Mouse (Mus musculus) MEL (cell line): ENCODE results near the gene Rab26. TPM values are rescaled to one million over a fixed set of nuclear protein-coding genes. Genes with fewer than 3 reads are reported as not detected.

Source experiments
- DNase-seq: peaks from one replicate; pipeline ENCODE4 v3.0.0; 2011; ENCODE audit warnings: low read depth, low spot score
- H3K27ac ChIP-seq: 2 replicates; pipeline ENCODE4 v1.5.1; 2012; ENCODE audit warnings: low read depth, mild to moderate bottlenecking, control low read depth, low read length, moderate library complexity; ENCODE audit not compliant: control insufficient read depth
- H3K27me3 ChIP-seq, 2 experiments: fragments of 150-350 bp in 1 of 2; sonication (generic) in 1 of 2; 2 replicates each; pipeline ENCODE4 v1.6.1; 2012; ENCODE audit warnings: low read length in 2 of 2, mild to moderate bottlenecking in 2 of 2, improper control_type of control experiment in 1 of 2, moderate library complexity in 1 of 2; ENCODE audit not compliant: insufficient read depth in 2 of 2, control insufficient read depth in 1 of 2
- H3K36me3 ChIP-seq, 2 experiments: 2 replicates each; pipeline ENCODE4 v1.6.1; 2012 to 2014; ENCODE audit warnings: low read length in 2 of 2, improper control_type of control experiment in 1 of 2, inconsistent platforms in 1 of 2, mild to moderate bottlenecking in 1 of 2; ENCODE audit not compliant: insufficient read depth in 2 of 2, control insufficient read depth in 1 of 2
- H3K4me1 ChIP-seq, 2 experiments: fragments of 150-350 bp in 1 of 2; sonication (generic) in 1 of 2; 2 replicates each; pipeline ENCODE4 v1.6.1; 2012; ENCODE audit warnings: low read length in 2 of 2, improper control_type of control experiment in 1 of 2, mild to moderate bottlenecking in 1 of 2; ENCODE audit not compliant: insufficient read depth in 2 of 2, control insufficient read depth in 1 of 2
- H3K4me3 ChIP-seq, 2 experiments: fragments of 150-350 bp in 1 of 2; sonication (generic) in 1 of 2; 2 replicates each; pipeline ENCODE4 v1.5.1; 2012; ENCODE audit warnings: low read depth in 2 of 2, low read length in 2 of 2, mild to moderate bottlenecking in 2 of 2, moderate library complexity in 2 of 2, control low read depth in 1 of 2, improper control_type of control experiment in 1 of 2; ENCODE audit not compliant: control insufficient read depth in 1 of 2, insufficient read depth in 1 of 2
- H3K79me2 ChIP-seq: 2 replicates; pipeline ENCODE4 v1.6.1; 2012; ENCODE audit warnings: mild to moderate bottlenecking, low read length, moderate library complexity; ENCODE audit not compliant: control insufficient read depth, poor library complexity, insufficient read depth
- H3K9ac ChIP-seq: 2 replicates; pipeline ENCODE4 v1.6.1; 2012; ENCODE audit warnings: low read depth, mild to moderate bottlenecking, control low read depth, low read length, moderate library complexity; ENCODE audit not compliant: control insufficient read depth, poor library complexity, severe bottlenecking
- H3K9me3 ChIP-seq: fragments of 150-350 bp; sonication (generic); replicated peaks from 2 replicates; pipeline ENCODE4 v1.6.1; 2012; ENCODE audit warnings: mild to moderate bottlenecking, low read length, improper control_type of control experiment, moderate library complexity; ENCODE audit not compliant: insufficient read depth
- BHLHE40 ChIP-seq: IDR thresholded peaks from 2 replicates; pipeline ENCODE4 v1.6.1; 2012; ENCODE audit warnings: low read depth, mild to moderate bottlenecking, inconsistent platforms, low read length, improper control_type of control experiment, borderline replicate concordance
- CHD1 ChIP-seq: IDR thresholded peaks from 2 replicates; pipeline ENCODE4 v1.6.1; 2012; ENCODE audit warnings: low read depth, mild to moderate bottlenecking, inconsistent platforms, low read length, improper control_type of control experiment
- CTCF ChIP-seq, 3 experiments: IDR thresholded peaks in 2 of 3; conservative IDR thresholded peaks in 1 of 3; 2 replicates each; pipeline ENCODE4 v1.5.1; 2011 to 2012; ENCODE audit warnings: low read length in 3 of 3, low read depth in 2 of 3, mild to moderate bottlenecking in 2 of 3, improper control_type of control experiment in 1 of 3, inconsistent platforms in 1 of 3, mixed read lengths in 1 of 3, moderate library complexity in 1 of 3; ENCODE audit not compliant: control insufficient read depth in 1 of 3, insufficient read depth in 1 of 3, poor library complexity in 1 of 3, severe bottlenecking in 1 of 3
- ELF1 ChIP-seq: IDR thresholded peaks from 2 replicates; pipeline ENCODE4 v1.6.1; 2014; ENCODE audit warnings: low read depth, mild to moderate bottlenecking, inconsistent platforms, low read length, improper control_type of control experiment, moderate library complexity
- EP300 ChIP-seq, 2 experiments: IDR thresholded peaks; 2 replicates each; pipeline ENCODE4 v1.6.1; 2011; ENCODE audit warnings: improper control_type of control experiment in 2 of 2, low read length in 2 of 2, low read depth in 1 of 2, mild to moderate bottlenecking in 1 of 2
- ETS1 ChIP-seq: IDR thresholded peaks from 2 replicates; pipeline ENCODE4 v1.6.1; 2012; ENCODE audit warnings: low read depth, mild to moderate bottlenecking, inconsistent platforms, low read length, improper control_type of control experiment, moderate library complexity
- GATA1 ChIP-seq: IDR thresholded peaks from 2 replicates; pipeline ENCODE4 v1.6.1; 2011; ENCODE audit warnings: low read depth, low read length, improper control_type of control experiment
- HCFC1 ChIP-seq: IDR thresholded peaks from 2 replicates; pipeline ENCODE4 v1.6.1; 2012; ENCODE audit warnings: low read depth, mild to moderate bottlenecking, inconsistent platforms, low read length, improper control_type of control experiment, moderate library complexity
- KAT2A ChIP-seq: conservative IDR thresholded peaks from 2 replicates; pipeline ENCODE4 v1.6.1; 2012; ENCODE audit warnings: low read depth, low read length, improper control_type of control experiment, inconsistent platforms
- MAFK ChIP-seq: IDR thresholded peaks from 2 replicates; pipeline ENCODE4 v1.6.1; 2011; ENCODE audit warnings: low read depth, mild to moderate bottlenecking, low read length, improper control_type of control experiment, borderline replicate concordance
- MAX ChIP-seq: IDR thresholded peaks from 2 replicates; pipeline ENCODE4 v1.6.1; 2011; ENCODE audit warnings: low read length, improper control_type of control experiment
- MAZ ChIP-seq: IDR thresholded peaks from 2 replicates; pipeline ENCODE4 v1.6.1; 2012; ENCODE audit warnings: low read depth, mild to moderate bottlenecking, inconsistent platforms, low read length, improper control_type of control experiment
- MEF2A ChIP-seq: IDR thresholded peaks from 2 replicates; pipeline ENCODE4 v1.6.1; 2014; ENCODE audit warnings: low read depth, mild to moderate bottlenecking, inconsistent platforms, low read length, improper control_type of control experiment; ENCODE audit not compliant: poor library complexity, insufficient replicate concordance, severe bottlenecking; ENCODE audit errors: extremely low read depth
- MYB ChIP-seq: IDR thresholded peaks from 2 replicates; pipeline ENCODE4 v1.6.1; 2011; ENCODE audit warnings: mild to moderate bottlenecking, low read depth, low read length, improper control_type of control experiment
- MYC ChIP-seq: IDR thresholded peaks from 2 replicates; pipeline ENCODE4 v1.6.1; 2011; ENCODE audit warnings: low read depth, mild to moderate bottlenecking, low read length, improper control_type of control experiment, moderate library complexity
- NELFE ChIP-seq: IDR thresholded peaks from 2 replicates; pipeline ENCODE4 v1.6.1; 2011; ENCODE audit warnings: low read depth, low read length, improper control_type of control experiment
- NRF1 ChIP-seq: IDR thresholded peaks from 2 replicates; pipeline ENCODE4 v1.6.1; 2014; ENCODE audit warnings: low read depth, mild to moderate bottlenecking, inconsistent platforms, low read length, improper control_type of control experiment, moderate library complexity; ENCODE audit not compliant: poor library complexity, insufficient read depth, severe bottlenecking
- POLR2A ChIP-seq, 2 experiments: IDR thresholded peaks; 2 replicates each; pipeline ENCODE4 v1.6.1; 2011 to 2012; ENCODE audit warnings: low read length in 2 of 2, mild to moderate bottlenecking in 2 of 2, control low read depth in 1 of 2, improper control_type of control experiment in 1 of 2, low read depth in 1 of 2, moderate library complexity in 1 of 2; ENCODE audit not compliant: control insufficient read depth in 1 of 2, insufficient read depth in 1 of 2, poor library complexity in 1 of 2
- POLR2AphosphoS2 ChIP-seq: IDR thresholded peaks from 2 replicates; pipeline ENCODE4 v1.6.1; 2011; ENCODE audit warnings: low read length, improper control_type of control experiment
- POLR2AphosphoS5 ChIP-seq: IDR thresholded peaks from 2 replicates; pipeline ENCODE4 v1.6.1; 2012; ENCODE audit warnings: low read depth, borderline replicate concordance, mild to moderate bottlenecking, inconsistent platforms, low read length, moderate library complexity, mixed read lengths
- RAD21 ChIP-seq: IDR thresholded peaks from 2 replicates; pipeline ENCODE4 v1.6.1; 2011; ENCODE audit warnings: mild to moderate bottlenecking, low read depth, low read length, improper control_type of control experiment
- RCOR1 ChIP-seq: IDR thresholded peaks from 2 replicates; pipeline ENCODE4 v1.6.1; 2012; ENCODE audit warnings: low read depth, mild to moderate bottlenecking, inconsistent platforms, low read length, improper control_type of control experiment
- SIN3A ChIP-seq: IDR thresholded peaks from 2 replicates; pipeline ENCODE4 v1.6.1; 2012; ENCODE audit warnings: low read length, improper control_type of control experiment, inconsistent platforms
- SMC3 ChIP-seq: IDR thresholded peaks from 2 replicates; pipeline ENCODE4 v1.6.1; 2011; ENCODE audit warnings: low read depth, low read length, improper control_type of control experiment
- TAL1 ChIP-seq: IDR thresholded peaks from 2 replicates; pipeline ENCODE4 v1.6.1; 2012; ENCODE audit warnings: mild to moderate bottlenecking, inconsistent platforms, low read length, moderate library complexity, mixed read lengths
- TBP ChIP-seq: IDR thresholded peaks from 2 replicates; pipeline ENCODE4 v1.8.0; 2011; ENCODE audit warnings: low read depth, low read length, improper control_type of control experiment
- UBTF ChIP-seq: IDR thresholded peaks from 2 replicates; pipeline ENCODE4 v1.6.1; 2012; ENCODE audit warnings: low read depth, mild to moderate bottlenecking, inconsistent platforms, low read length, improper control_type of control experiment, moderate library complexity, borderline replicate concordance; ENCODE audit not compliant: insufficient read depth
- USF1 ChIP-seq: IDR thresholded peaks from 2 replicates; pipeline ENCODE4 v1.6.1; 2014; ENCODE audit warnings: low read depth, mild to moderate bottlenecking, inconsistent platforms, low read length, improper control_type of control experiment, moderate library complexity
- USF2 ChIP-seq, 2 experiments: IDR thresholded peaks; 2 replicates each; pipeline ENCODE4 v1.6.1; 2011 to 2012; ENCODE audit warnings: improper control_type of control experiment in 2 of 2, low read length in 2 of 2, borderline replicate concordance in 1 of 2, inconsistent platforms in 1 of 2, low read depth in 1 of 2, mild to moderate bottlenecking in 1 of 2; ENCODE audit not compliant: insufficient read depth in 1 of 2
- ZC3H11A ChIP-seq: IDR thresholded peaks from 2 replicates; pipeline ENCODE4 v1.6.1; 2012; ENCODE audit warnings: low read depth, mild to moderate bottlenecking, inconsistent platforms, low read length, improper control_type of control experiment
- ZKSCAN1 ChIP-seq: IDR thresholded peaks from 2 replicates; pipeline ENCODE4 v1.6.1; 2012; ENCODE audit warnings: low read depth, mild to moderate bottlenecking, inconsistent platforms, low read length, improper control_type of control experiment, moderate library complexity
- ZMIZ1 ChIP-seq: IDR thresholded peaks from 2 replicates; pipeline ENCODE4 v1.6.1; 2012; ENCODE audit warnings: low read depth, mild to moderate bottlenecking, inconsistent platforms, low read length, improper control_type of control experiment, moderate library complexity
- polyA plus RNA-seq, 2 experiments: library from polyadenylated mRNA; stranded (reverse) in 1 of 2; unstranded in 1 of 2; fragments of >175 nt in 1 of 2; fragments of >200 nt in 1 of 2; gene quantifications; 2 replicates each; pipeline versions ENCODE4 v1.2.1 to v1.2.4; 2012; ENCODE audit warnings: low replicate concordance in 2 of 2, low read depth in 1 of 2; ENCODE audit not compliant: insufficient read length in 2 of 2, insufficient read depth in 1 of 2, missing spikeins in 1 of 2
- total RNA-seq: library from RNA; depleted of rRNA; stranded (reverse); fragments of 300-350 nt; gene quantifications from 2 replicates; pipeline ENCODE4 v1.2.3, GENCODE M21; 2012

Gene Rab26
- total and polyA plus RNA-seq, 3 experiments, result 0.89 to 1.1 TPM; not detected in 1

- TF ChIP-seq ZKSCAN1 (no peak), POLR2AphosphoS5 (0 out of 2 replicates have a peak, but pooled peaks have one; percentile 6), HCFC1 (no peak), SMC3 (peak; percentile 15; the same call in 1 of the 2 replicates), POLR2AphosphoS2 (peak; percentile 32; the same call in 1 of the 2 replicates), RAD21 (no peak), MAX (no peak), MEF2A (no peak), NELFE (no peak), ELF1 (no peak), BHLHE40 (no peak), GATA1 (no peak), MYC (no peak), USF2 (IDR thresholded peaks at IDR 0.05; ENCODE audit: borderline replicate concordance in 1 of 2, insufficient read depth in 1 of 2, low read depth in 1 of 2, low read length in 2 of 2) (no peak), UBTF (no peak), MAFK (no peak), POLR2A (IDR thresholded peaks at IDR 0.05; ENCODE audit: control insufficient read depth in 1 of 2, insufficient read depth in 1 of 2, low read depth in 1 of 2, low read length in 2 of 2, poor library complexity in 1 of 2) (peak; percentile 14 to 39; a peak in 1 of 4 replicates), TBP (no peak), MAZ (no peak), ETS1 (no peak), RCOR1 (no peak), EP300 (IDR thresholded peaks at IDR 0.05; ENCODE audit: low read depth in 1 of 2, low read length in 2 of 2) (no peak), CTCF (IDR thresholded peaks at IDR 0.05 in 2 of 3, conservative IDR thresholded peaks at IDR 0.05 in 1 of 3; ENCODE audit: control insufficient read depth in 1 of 3, insufficient read depth in 1 of 3, low read depth in 2 of 3, low read length in 3 of 3, poor library complexity in 1 of 3, severe bottlenecking in 1 of 3) (peak in 1 of 3 experiments; percentile 37; a peak in 2 of 6 replicates), CHD1 (no peak), MYB (no peak), KAT2A (no peak), NRF1 (no peak), ZC3H11A (no peak), SIN3A (no peak), USF1 (no peak), TAL1 (no peak), ZMIZ1 (no peak)
- Histone ChIP-seq H3K79me2 (peaks cover 33% of the 10 kb centered on the region), H3K36me3 (peaks cover 0 to 10% of the 10 kb centered on the region in 2 experiments; a peak in 3 of 4 replicates), H3K4me1 (peaks cover 0 to 8% of the 10 kb centered on the region in 2 experiments; a peak in 1 of 4 replicates), H3K9me3 (no peaks in the 10 kb centered on the region), H3K27ac (0 out of 2 replicates have a peak overlapping the region, but pooled peaks have one; percentile 81), H3K27me3 (no peaks in the 10 kb centered on the region), H3K4me3 (no peak overlapping the region), H3K9ac (no peak overlapping the region)
- DNase-seq, result peak; percentile 72
Measured at GRCm38 (mm10) chr17:24530361-24531050, 3.5 kb downstream of the Rab26 start.
